In genomic region chr3:104542065-104542429, GRCm38 (mm10) we compare ENCODE assay signal across 8 mouse cellular contexts. TPM values are rescaled to one million over a fixed set of nuclear protein-coding genes. Genes with fewer than 3 reads are reported as not detected.
DNase-seq lines count a peak whose midpoint lies in the region; ATAC-seq lines count a peak whose summit lies in the region.
"Had no signal": no experiment of that assay in that cellular context is flagged by ENCODE, and none has a peak within 500 bp of the region (broad histone marks: within the 10 kb centered on the region; RNA-seq: fewer than 3 reads in every experiment).

No protein-coding gene starts in this region.

- H3K36me3 ChIP-seq in forebrain, embryonic 13.5 days (ENCODE audit: poor library complexity, severe bottlenecking): no peaks in the 10 kb centered on the region
- H3K36me3 ChIP-seq in limb, embryonic 11.5 days (ENCODE audit: control insufficient read depth, insufficient read depth, low read length): no peaks in the 10 kb centered on the region

- H3K4me2 ChIP-seq in forebrain, embryonic 13.5 days: peak overlapping the region; percentile 59
- H3K4me2 ChIP-seq in limb, embryonic 11.5 days (ENCODE audit: low read depth, severe bottlenecking): peak overlapping the region; percentile 37

- 0% methylated on average over 2 of the region's 2 CpGs for WGBS in forebrain, embryonic 13.5 days
- WGBS in limb, embryonic 11.5 days: 6% methylated on average over 2 of the region's 2 CpGs

- no peak for ATAC-seq in forebrain, embryonic 13.5 days
- ATAC-seq in limb, embryonic 11.5 days (ENCODE audit: insufficient number of reproducible peaks, low FRiP score, low TSS enrichment, low read depth): peak; percentile 18; the same call in 1 of the 2 replicates

- no peak overlapping the region for H3K4me3 ChIP-seq in forebrain, embryonic 13.5 days
- H3K4me3 ChIP-seq in limb, embryonic 11.5 days (ENCODE audit: low read depth, low read length): peak overlapping the region; percentile 20; the same call in 1 of the 2 replicates

- peak overlapping the region; percentile 48; the same call in 1 of the 2 replicates for H3K9ac ChIP-seq in forebrain, embryonic 13.5 days
- H3K9ac ChIP-seq in limb, embryonic 11.5 days (ENCODE audit: low read length): peak overlapping the region; percentile 45; the same call in 1 of the 2 replicates

- H3K9me3 ChIP-seq in forebrain, embryonic 13.5 days (replicated peaks): no peaks in the 10 kb centered on the region
- H3K9me3 ChIP-seq in limb, embryonic 11.5 days (ENCODE audit: control insufficient read depth, low read length): no peaks in the 10 kb centered on the region

- no peak overlapping the region for H3K27ac ChIP-seq in forebrain, embryonic 13.5 days
- H3K27ac ChIP-seq in limb, embryonic 11.5 days (replicated peaks; ENCODE audit: low read depth, low read length): peak overlapping the region; percentile 63

- no peaks in the 10 kb centered on the region for H3K27me3 ChIP-seq in forebrain, embryonic 13.5 days
- H3K27me3 ChIP-seq in limb, embryonic 11.5 days (ENCODE audit: control insufficient read depth, insufficient read depth, low read length): no peaks in the 10 kb centered on the region
- H3K27me3 ChIP-seq: Patski had no signal

- peak; percentile 12 to 24 for DNase-seq in kidney, postnatal 4 days
- DNase-seq in kidney, adult 9 months: no peak
- no peak for DNase-seq in limb, embryonic 11.5 days (ENCODE audit: low spot score)
- DNase-seq in retina, embryonic 14.5 days (ENCODE audit: low spot score): peak; percentile 51
- no peak for DNase-seq in right cerebral cortex, adult 18-20 months
- DNase-seq in layer of hippocampus, adult 9-11 months: no peak

- H3K4me1 ChIP-seq in forebrain, embryonic 13.5 days: peaks cover 13% of the 10 kb centered on the region
- H3K4me1 ChIP-seq in limb, embryonic 11.5 days (ENCODE audit: control insufficient read depth, insufficient read depth, low read length): peaks cover 4% of the 10 kb centered on the region; the same call in 1 of the 2 replicates

RNA-seq across cellular contexts. Expression of gene Lrig2, which starts 30.3 kb away (rescaled TPM):
- 23.1 and 24.4 TPM in 2 replicates for polyA plus RNA-seq in forebrain, embryonic 13.5 days (2015; fragmentation: Nextera tagmentation; extraction: Ambion mirVana)
- 23.1 and 24.4 TPM in 2 replicates for polyA plus RNA-seq in limb, embryonic 11.5 days (2014; fragmentation: Nextera tagmentation; extraction: Ambion mirVana)

Comparison
In these comparisons a context has a peak if more than half of its experiments do, and no peak if none do; other contexts are left out.
1. DNase-seq: peak in kidney, postnatal 4 days (2 of 2) and retina, embryonic 14.5 days (single experiment); none in kidney, adult 9 months (single experiment), limb, embryonic 11.5 days (single experiment), right cerebral cortex, adult 18-20 months (single experiment) and layer of hippocampus, adult 9-11 months (single experiment).